Mouse (Mus musculus) G1E (cell line): ENCODE measurements around the gene Chn2. TPM values are rescaled to one million over a fixed set of nuclear protein-coding genes. Genes with fewer than 3 reads are reported as not detected.

Experiments
- ATAC-seq: 2 replicates; pipeline ENCODE4 v1.8.0; 2016; ENCODE audit warnings: mild to moderate bottlenecking; ENCODE audit not compliant: insufficient number of reproducible peaks, poor library complexity, low FRiP score, severe bottlenecking; ENCODE audit errors: extremely low read depth
- DNase-seq: peaks from one replicate; pipeline ENCODE4 v3.0.0; 2012; ENCODE audit warnings: low spot score
- H3K27me3 ChIP-seq: 2 replicates; pipeline ENCODE4 v1.6.1; 2012; ENCODE audit warnings: mild to moderate bottlenecking, low read length, inconsistent platforms; ENCODE audit not compliant: insufficient read depth
- H3K36me3 ChIP-seq: replicated peaks from 2 replicates; pipeline ENCODE3; 2012; ENCODE audit warnings: mild to moderate bottlenecking, inconsistent platforms
- H3K4me1 ChIP-seq: 2 replicates; pipeline ENCODE4 v1.6.1; 2012; ENCODE audit warnings: low read depth, low read length, inconsistent platforms, mixed read lengths; ENCODE audit not compliant: insufficient read depth
- H3K4me3 ChIP-seq: 2 replicates; pipeline ENCODE4 v1.5.1; 2012; ENCODE audit warnings: low read depth, mild to moderate bottlenecking, inconsistent platforms, low read length, moderate library complexity, mixed read lengths
- H3K9me3 ChIP-seq: replicated peaks from 2 replicates; pipeline ENCODE4 v1.6.1; 2012; ENCODE audit warnings: inconsistent platforms
- CTCF ChIP-seq: IDR thresholded peaks from 2 replicates; pipeline ENCODE4 v1.5.1; 2012; ENCODE audit warnings: low read depth, low read length, inconsistent platforms, mixed read lengths
- GATA1 ChIP-seq: IDR thresholded peaks from 2 replicates; pipeline ENCODE4 v1.6.1; 2012; ENCODE audit warnings: borderline replicate concordance, low read length, inconsistent platforms, mixed read lengths
- GATA2 ChIP-seq: IDR thresholded peaks from 2 replicates; pipeline ENCODE4 v1.6.1; 2012; ENCODE audit warnings: low read depth, low read length, inconsistent platforms, borderline replicate concordance
- POLR2AphosphoS5 ChIP-seq: IDR thresholded peaks from 2 replicates; pipeline ENCODE4 v1.6.1; 2012; ENCODE audit warnings: low read depth, low read length, inconsistent platforms; ENCODE audit not compliant: insufficient replicate concordance
- TAL1 ChIP-seq: conservative IDR thresholded peaks from 2 replicates; pipeline ENCODE4 v1.6.1; 2012; ENCODE audit warnings: low read depth, low read length, inconsistent platforms, mixed read lengths
- polyA plus RNA-seq: library from polyadenylated mRNA; stranded (reverse); fragments of >175 nt; gene quantifications from 2 replicates; pipeline ENCODE4 v1.2.3, GENCODE M21; 2012
- total RNA-seq, 2 experiments: library from RNA; stranded (forward) in 1 of 2; stranded (reverse) in 1 of 2; fragments of 200-1000 nt in 1 of 2; fragments of >200 nt in 1 of 2; fragmentation: Nextera tagmentation in 1 of 2; gene quantifications; 2 replicates each; pipeline ENCODE4 v1.2.3; 2014 to 2017

The Chn2 gene
- total and polyA plus RNA-seq, 3 experiments: 0.22 TPM; not detected in 2

- peaks cover 63% of the 10 kb centered on the region for H3K9me3 ChIP-seq
- no peak overlapping the region for H3K4me3 ChIP-seq
- ATAC-seq: no peak
- no peaks in the 10 kb centered on the region for H3K4me1 ChIP-seq
- no peak for TF ChIP-seq CTCF
- TF ChIP-seq GATA1: no peak
- TF ChIP-seq POLR2AphosphoS5: no peak
- no peak for DNase-seq
- H3K27me3 ChIP-seq: no peaks in the 10 kb centered on the region
- H3K36me3 ChIP-seq: no peaks in the 10 kb centered on the region
Observed at GRCm38 (mm10) chr6:54236441-54236840, 197.1 kb downstream of the Chn2 start.

DNA sequence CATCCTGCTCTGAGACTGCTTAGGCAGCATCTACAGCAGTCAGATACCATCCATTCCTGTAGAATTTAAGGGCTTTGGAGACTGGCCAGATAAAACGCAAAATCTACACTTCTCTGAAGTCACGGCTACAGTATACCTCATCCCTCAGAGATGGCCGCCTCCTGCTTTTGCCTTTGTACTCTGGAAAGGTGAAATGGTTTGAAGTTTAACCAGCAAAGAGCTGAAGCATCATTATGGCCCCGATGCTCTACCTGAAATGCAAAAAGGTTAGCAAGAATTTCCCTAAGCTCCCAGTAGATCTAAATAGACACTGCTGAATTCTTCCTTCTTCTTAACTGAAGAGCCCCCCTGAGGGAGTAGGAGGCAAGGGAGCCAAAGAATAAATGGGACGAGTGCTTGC is 202.4 kb downstream of the Chn2 start:
- ATAC-seq: no peak
- peaks cover 57% of the 10 kb centered on the region for H3K9me3 ChIP-seq
- H3K36me3 ChIP-seq: no peaks in the 10 kb centered on the region
- no peaks in the 10 kb centered on the region for H3K27me3 ChIP-seq
- DNase-seq: no peak
- H3K4me3 ChIP-seq: no peak overlapping the region
- H3K4me1 ChIP-seq: no peaks in the 10 kb centered on the region
- no peak for TF ChIP-seq GATA2
- TF ChIP-seq TAL1: no peak
- TF ChIP-seq CTCF: no peak
- no peak for TF ChIP-seq GATA1
- no peak for TF ChIP-seq POLR2AphosphoS5

GRCm38 (mm10) chr6:54242286-54242685 is 202.9 kb downstream of the Chn2 start:
- no peaks in the 10 kb centered on the region for H3K36me3 ChIP-seq
- no peak for DNase-seq
- TF ChIP-seq GATA2: no peak
- H3K9me3 ChIP-seq: peaks cover 56% of the 10 kb centered on the region
- no peaks in the 10 kb centered on the region for H3K27me3 ChIP-seq
- no peaks in the 10 kb centered on the region for H3K4me1 ChIP-seq
- ATAC-seq: no peak
- H3K4me3 ChIP-seq: no peak overlapping the region

DNA sequence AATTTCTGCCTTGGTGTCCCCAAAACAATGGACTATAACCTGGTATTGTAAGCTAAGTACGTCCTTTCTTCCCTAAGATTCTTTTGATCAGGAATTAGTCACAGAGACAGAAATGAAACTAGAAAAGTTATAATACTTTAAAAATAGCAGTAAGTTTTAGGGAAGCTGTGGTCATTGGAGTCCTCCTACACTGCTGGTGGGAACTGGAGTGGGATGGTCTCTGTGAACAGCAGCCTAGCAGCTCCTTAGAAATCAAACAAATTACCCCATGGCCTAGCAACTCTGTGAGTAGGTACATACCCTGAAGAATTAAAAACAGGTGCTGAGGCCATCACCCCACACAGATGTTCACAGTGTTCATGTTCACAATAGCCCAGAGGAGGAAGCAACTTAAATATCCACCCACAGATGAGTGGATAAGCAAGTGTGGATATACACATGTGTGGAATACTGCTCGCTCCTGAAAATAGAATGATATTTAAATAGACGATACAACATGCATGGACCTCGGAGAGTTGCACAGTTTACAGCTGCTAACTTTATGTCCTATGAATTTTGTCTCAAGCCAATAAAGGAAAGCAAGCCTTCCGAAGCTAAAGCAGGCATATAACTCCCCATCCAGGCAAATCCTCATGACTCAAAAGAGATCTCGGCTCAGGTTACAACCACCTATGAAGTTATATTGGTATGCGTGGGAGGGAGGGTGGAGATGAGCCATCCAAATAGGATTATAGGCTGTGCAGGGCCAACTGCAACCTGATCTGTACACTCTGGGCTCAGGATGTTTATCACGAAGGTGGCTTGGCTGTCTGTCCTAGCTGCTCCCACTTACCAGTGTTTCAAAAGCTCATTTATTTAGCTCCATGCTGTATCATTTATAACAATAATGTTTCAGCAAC is 209.2 kb downstream of the Chn2 start:
- TF ChIP-seq GATA2 (no peak), CTCF (no peak), GATA1 (no peak), TAL1 (no peak)
- no peaks in the 10 kb centered on the region for H3K36me3 ChIP-seq
- DNase-seq: no peak
- ATAC-seq: no peak
- H3K27me3 ChIP-seq: no peaks in the 10 kb centered on the region
- peaks cover 35% of the 10 kb centered on the region for H3K9me3 ChIP-seq
- H3K4me3 ChIP-seq: no peak overlapping the region
- H3K4me1 ChIP-seq: no peaks in the 10 kb centered on the region

DNA sequence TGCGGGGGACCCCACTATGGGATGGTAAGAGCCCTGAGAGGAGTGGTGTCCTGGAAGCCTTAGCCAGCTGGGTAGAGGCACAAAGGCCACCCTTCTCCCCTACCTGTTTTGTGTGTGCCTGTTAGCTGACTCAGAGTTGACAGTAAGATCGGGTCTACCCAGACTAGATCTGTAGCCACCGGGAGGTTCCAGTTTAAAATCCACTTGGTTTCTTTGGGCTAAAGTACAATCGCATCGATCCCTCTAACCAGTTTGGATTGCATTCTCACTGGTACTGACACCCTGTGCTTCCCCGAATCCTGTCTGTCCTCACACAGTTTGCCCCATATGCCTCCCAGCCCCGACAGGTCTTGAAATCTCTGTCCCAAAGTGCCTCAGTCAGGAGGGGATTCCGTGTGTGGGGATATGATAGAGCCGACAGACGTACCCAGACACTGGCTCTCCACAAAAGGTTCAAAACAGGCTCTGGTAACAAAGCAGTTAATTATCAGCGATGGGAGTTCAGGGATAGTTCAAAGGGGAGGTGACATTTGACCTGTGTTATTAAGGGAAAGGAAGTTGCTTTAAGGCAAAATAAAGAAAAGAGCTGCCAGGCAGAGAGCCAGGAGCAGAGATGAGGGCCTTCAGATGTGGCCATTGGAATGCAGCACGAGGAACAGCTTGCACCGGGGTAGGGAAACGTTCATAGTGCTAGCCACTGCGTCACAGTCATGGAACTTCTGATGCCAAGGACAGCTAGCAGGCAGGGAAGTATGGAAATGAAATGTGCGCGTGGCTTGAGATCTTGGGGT is 212.2 kb downstream of the Chn2 start:
- TF ChIP-seq GATA2: no peak
- no peak for TF ChIP-seq CTCF
- TF ChIP-seq POLR2AphosphoS5: no peak
- no peak for TF ChIP-seq TAL1
- TF ChIP-seq GATA1: no peak
- Histone ChIP-seq H3K9me3 (peaks cover 54% of the 10 kb centered on the region), H3K4me3 (no peak overlapping the region), H3K4me1 (no peaks in the 10 kb centered on the region), H3K27me3 (no peaks in the 10 kb centered on the region), H3K36me3 (no peaks in the 10 kb centered on the region)
- DNase-seq: no peak
- no peak for ATAC-seq

- no peak for DNase-seq
- Histone ChIP-seq H3K4me3 (no peak overlapping the region), H3K4me1 (no peaks in the 10 kb centered on the region), H3K9me3 (peaks cover 66% of the 10 kb centered on the region), H3K27me3 (no peaks in the 10 kb centered on the region), H3K36me3 (no peaks in the 10 kb centered on the region)
- TF ChIP-seq GATA1: no peak
- TF ChIP-seq POLR2AphosphoS5: no peak
- no peak for TF ChIP-seq CTCF
- TF ChIP-seq TAL1: no peak
- no peak for TF ChIP-seq GATA2
- ATAC-seq: no peak
Observed at GRCm38 (mm10) chr6:54253206-54253605, 213.9 kb downstream of the Chn2 start.
